Mouse (Mus musculus) embryonic facial prominence, embryonic 15.5 days (tissue): ENCODE measurements around the gene Arhgef19. TPM values are rescaled to one million over a fixed set of nuclear protein-coding genes. Genes with fewer than 3 reads are reported as not detected.

Experiments used
- ATAC-seq: fragments of 200-750 bp; cut with Nextera tagmentation; 2 replicates; pipeline ENCODE4 v1.8.0; 2017; ENCODE audit warnings: low read depth, moderate TSS enrichment; ENCODE audit not compliant: insufficient number of reproducible peaks, low FRiP score, low TSS enrichment
- H3K27ac ChIP-seq: fragments of 300-500 bp; sonication (generic); replicated peaks from 2 replicates; pipeline ENCODE4 v1.5.1; 2015; ENCODE audit warnings: mild to moderate bottlenecking, inconsistent platforms
- H3K27me3 ChIP-seq: fragments of 300-500 bp; sonication (generic); 2 replicates; pipeline ENCODE4 v1.6.1; 2015; ENCODE audit warnings: inconsistent platforms
- H3K36me3 ChIP-seq: fragments of 300-500 bp; sonication (generic); 2 replicates; pipeline ENCODE4 v1.6.1; 2015; ENCODE audit warnings: mild to moderate bottlenecking, inconsistent platforms
- H3K4me1 ChIP-seq: fragments of 300-500 bp; sonication (generic); 2 replicates; pipeline ENCODE4 v1.6.1; 2015; ENCODE audit warnings: inconsistent platforms
- H3K4me2 ChIP-seq: fragments of 300-500 bp; sonication (generic); replicated peaks from 2 replicates; pipeline ENCODE4 v1.6.1; 2015; ENCODE audit warnings: mild to moderate bottlenecking, inconsistent platforms
- H3K4me3 ChIP-seq: fragments of 300-500 bp; sonication (generic); replicated peaks from 2 replicates; pipeline ENCODE4 v1.5.1; 2015; ENCODE audit warnings: mild to moderate bottlenecking, inconsistent platforms
- H3K9ac ChIP-seq: fragments of 300-500 bp; sonication (generic); 2 replicates; pipeline ENCODE4 v1.6.1; 2015; ENCODE audit warnings: inconsistent platforms
- H3K9me3 ChIP-seq: fragments of 300-500 bp; sonication (generic); replicated peaks from 2 replicates; pipeline ENCODE4 v1.6.1; 2016; ENCODE audit warnings: inconsistent platforms
- WGBS: fragments of 180-500 bp; shearing (Covaris S2); methylation state at CpG from one replicate; pipeline ENCODE4 v1.1.7; 2015; 5-methylcytosine and 5-hydroxymethylcytosine counted together
- polyA plus RNA-seq: library from polyadenylated mRNA; unstranded; fragments of >200 nt; fragmentation: Nextera tagmentation; extraction: Ambion mirVana; gene quantifications from 2 replicates; pipeline ENCODE4 v1.2.1, GENCODE M21; 2015

The Arhgef19 gene
- polyA plus RNA-seq, 1 experiment from 2014 or later, result 27.7 TPM

GRCm38 (mm10) chr4:141279327-141279726, 40.0 kb downstream of the Arhgef19 start:
- Histone ChIP-seq H3K4me2 (no peak overlapping the region), H3K27ac (no peak overlapping the region), H3K9ac (no peak overlapping the region), H3K4me3 (no peak overlapping the region), H3K4me1 (peaks cover 32% of the 10 kb centered on the region), H3K36me3 (no peaks in the 10 kb centered on the region), H3K9me3 (no peaks in the 10 kb centered on the region), H3K27me3 (no peaks in the 10 kb centered on the region)
- no peak for ATAC-seq
- 68% methylated on average over 15 of the region's 15 CpGs for WGBS

DNA sequence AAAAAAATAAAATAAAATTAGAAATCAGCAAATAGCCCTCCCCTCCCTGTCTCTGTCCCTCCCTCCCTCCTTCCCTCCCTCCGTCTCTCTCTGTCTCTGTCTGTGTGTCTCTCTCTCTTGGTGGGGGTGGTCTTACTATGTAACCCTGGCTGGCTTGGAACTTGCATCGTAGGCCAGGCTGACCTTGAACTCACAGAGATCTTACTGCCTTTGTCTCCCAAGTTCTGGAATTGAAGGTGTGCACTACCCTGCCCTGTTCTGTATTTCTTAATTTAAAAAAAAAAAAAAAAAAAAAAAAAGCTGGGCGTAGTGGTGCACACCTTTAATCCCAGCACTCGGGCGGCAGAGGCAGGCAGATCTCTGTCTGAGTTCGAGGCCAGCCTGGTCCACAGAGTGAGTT, 40.5 kb downstream of the Arhgef19 start:
- no peak overlapping the region for H3K9ac ChIP-seq
- no peak for ATAC-seq
- H3K4me2 ChIP-seq, result no peak overlapping the region
- no peak overlapping the region for H3K27ac ChIP-seq
- H3K4me1 ChIP-seq, result peaks cover 27% of the 10 kb centered on the region
- no peaks in the 10 kb centered on the region for H3K36me3 ChIP-seq
- H3K9me3 ChIP-seq, result no peaks in the 10 kb centered on the region
- WGBS, result 92% methylated on average over 6 of the region's 6 CpGs
- no peaks in the 10 kb centered on the region for H3K27me3 ChIP-seq
- no peak overlapping the region for H3K4me3 ChIP-seq

DNA sequence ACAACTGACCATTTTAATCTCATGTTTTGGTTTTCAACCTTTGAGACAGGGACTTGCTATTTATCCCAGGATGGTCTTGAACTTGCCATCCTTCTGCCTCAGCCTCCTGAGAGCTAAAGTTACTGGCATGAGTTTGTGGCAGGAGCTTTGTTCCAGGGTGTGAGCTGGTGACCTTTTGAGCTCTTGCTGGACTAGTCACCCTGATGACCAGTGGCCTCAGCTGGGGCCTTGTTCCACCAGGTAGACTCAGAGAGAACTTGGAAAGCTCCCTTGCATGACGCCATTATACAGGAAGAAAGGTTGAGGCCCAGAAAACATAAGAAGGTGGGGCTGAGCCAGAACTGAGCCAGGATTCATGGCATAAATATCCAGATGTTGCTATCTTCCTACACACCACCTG, 41.2 kb downstream of the Arhgef19 start:
- H3K4me1 ChIP-seq, result peaks cover 21% of the 10 kb centered on the region
- no peak for ATAC-seq
- H3K9me3 ChIP-seq, result no peaks in the 10 kb centered on the region
- H3K27me3 ChIP-seq, result no peaks in the 10 kb centered on the region
- no peak overlapping the region for H3K4me3 ChIP-seq
- no peaks in the 10 kb centered on the region for H3K36me3 ChIP-seq
- no peak overlapping the region for H3K4me2 ChIP-seq
- H3K9ac ChIP-seq, result no peak overlapping the region
- 80% methylated on average over 1 of the region's 1 CpGs for WGBS
- H3K27ac ChIP-seq, result no peak overlapping the region

DNA sequence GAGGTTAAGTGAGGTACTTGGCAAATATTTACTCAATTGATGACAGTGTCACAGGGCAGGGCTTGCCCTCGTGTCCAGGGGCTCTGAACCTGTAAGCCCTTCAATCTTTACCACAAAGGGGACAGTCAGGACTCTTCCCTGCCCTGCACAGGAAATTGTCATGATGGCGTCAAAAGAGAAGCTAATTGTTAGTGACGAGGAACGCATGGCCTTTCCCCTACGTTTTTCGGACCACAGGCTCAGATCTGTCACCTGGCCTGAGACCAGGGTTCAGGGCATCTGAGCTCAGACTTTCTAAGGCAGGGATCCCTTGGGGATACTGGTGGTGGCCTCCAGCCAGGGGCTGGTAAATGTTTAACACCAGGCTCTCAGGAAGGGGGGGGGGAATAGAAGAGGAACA, 41.9 kb downstream of the Arhgef19 start:
- H3K9ac ChIP-seq, result no peak overlapping the region
- H3K36me3 ChIP-seq, result no peaks in the 10 kb centered on the region
- no peak overlapping the region for H3K27ac ChIP-seq
- H3K4me3 ChIP-seq, result no peak overlapping the region
- 30% methylated on average over 6 of the region's 6 CpGs for WGBS
- H3K4me1 ChIP-seq, result peaks cover 25% of the 10 kb centered on the region
- ATAC-seq, result no peak
- H3K4me2 ChIP-seq, result no peak overlapping the region
- H3K9me3 ChIP-seq, result no peaks in the 10 kb centered on the region
- peaks cover 4% of the 10 kb centered on the region; the same call in 1 of the 2 replicates for H3K27me3 ChIP-seq

- no peak overlapping the region for H3K27ac ChIP-seq
- no peak for ATAC-seq
- no peaks in the 10 kb centered on the region for H3K9me3 ChIP-seq
- no peak overlapping the region for H3K4me3 ChIP-seq
- no peak overlapping the region for H3K4me2 ChIP-seq
- 42% methylated on average over 1 of the region's 1 CpGs for WGBS
- H3K27me3 ChIP-seq, result peaks cover 7% of the 10 kb centered on the region; the same call in 1 of the 2 replicates
- H3K36me3 ChIP-seq, result no peaks in the 10 kb centered on the region
- no peak overlapping the region for H3K9ac ChIP-seq
- H3K4me1 ChIP-seq, result peaks cover 27% of the 10 kb centered on the region
These were observed 42.3 kb downstream of the Arhgef19 start for GRCm38 (mm10) chr4:141281578-141281977.

GRCm38 (mm10) chr4:141282087-141282486, 42.8 kb downstream of the Arhgef19 start:
- Histone ChIP-seq H3K4me3 (no peak overlapping the region), H3K27me3 (peaks cover 9% of the 10 kb centered on the region; the same call in 1 of the 2 replicates), H3K36me3 (no peaks in the 10 kb centered on the region), H3K9me3 (no peaks in the 10 kb centered on the region), H3K4me1 (peaks cover 32% of the 10 kb centered on the region), H3K4me2 (no peak overlapping the region), H3K27ac (no peak overlapping the region), H3K9ac (no peak overlapping the region)
- ATAC-seq, result no peak
- WGBS, result 63% methylated on average over 3 of the region's 3 CpGs

GRCm38 (mm10) chr4:141282623-141283022, 43.3 kb downstream of the Arhgef19 start:
- peaks cover 36% of the 10 kb centered on the region for H3K4me1 ChIP-seq
- WGBS, result 48% methylated on average over 5 of the region's 5 CpGs
- no peaks in the 10 kb centered on the region for H3K9me3 ChIP-seq
- peaks cover 12% of the 10 kb centered on the region for H3K27me3 ChIP-seq
- ATAC-seq, result no peak
- H3K4me3 ChIP-seq, result no peak overlapping the region
- H3K36me3 ChIP-seq, result no peaks in the 10 kb centered on the region
- no peak overlapping the region for H3K9ac ChIP-seq
- H3K27ac ChIP-seq, result no peak overlapping the region
- H3K4me2 ChIP-seq, result no peak overlapping the region

- Histone ChIP-seq H3K27me3 (peaks cover 19% of the 10 kb centered on the region), H3K4me3 (no peak overlapping the region), H3K4me2 (no peak overlapping the region), H3K9ac (no peak overlapping the region), H3K36me3 (no peaks in the 10 kb centered on the region), H3K4me1 (peaks cover 34% of the 10 kb centered on the region), H3K27ac (no peak overlapping the region), H3K9me3 (no peaks in the 10 kb centered on the region)
- WGBS, result 71% methylated on average over 12 of the region's 12 CpGs
- ATAC-seq, result no peak
These were observed 44.0 kb downstream of the Arhgef19 start for GRCm38 (mm10) chr4:141283176-141283878.

DNA sequence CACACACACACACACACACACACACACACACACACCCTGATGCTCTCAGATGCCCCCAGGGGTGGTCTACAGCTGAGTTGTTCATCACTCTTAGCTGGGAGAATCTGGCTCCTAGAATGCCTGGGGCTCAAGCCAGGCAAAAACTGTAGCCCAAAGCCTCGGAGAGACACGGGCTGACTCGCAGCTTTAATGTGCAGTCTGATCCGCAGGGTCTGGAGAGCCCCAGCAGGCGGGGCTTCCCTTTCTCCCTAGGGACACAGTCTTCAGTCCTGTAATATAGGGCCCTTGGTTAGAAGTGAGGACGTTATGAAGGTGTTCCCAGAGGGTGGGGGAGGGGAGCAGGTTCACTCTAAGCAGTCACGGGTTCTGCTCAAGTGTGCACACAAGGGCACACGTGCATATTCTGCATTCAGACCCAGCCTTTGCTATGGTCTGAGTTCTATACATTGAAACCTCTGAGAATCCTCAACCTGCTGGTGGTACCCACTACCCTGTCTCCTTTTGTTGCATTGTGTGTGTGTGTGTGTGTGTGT, 44.6 kb downstream of the Arhgef19 start:
- WGBS, result 21% methylated on average over 8 of the region's 8 CpGs
- Histone ChIP-seq H3K36me3 (no peaks in the 10 kb centered on the region), H3K27me3 (peaks cover 23% of the 10 kb centered on the region), H3K9ac (no peak overlapping the region), H3K4me3 (no peak overlapping the region), H3K4me1 (peaks cover 29% of the 10 kb centered on the region), H3K4me2 (no peak overlapping the region), H3K27ac (no peak overlapping the region), H3K9me3 (no peaks in the 10 kb centered on the region)
- ATAC-seq, result no peak

DNA sequence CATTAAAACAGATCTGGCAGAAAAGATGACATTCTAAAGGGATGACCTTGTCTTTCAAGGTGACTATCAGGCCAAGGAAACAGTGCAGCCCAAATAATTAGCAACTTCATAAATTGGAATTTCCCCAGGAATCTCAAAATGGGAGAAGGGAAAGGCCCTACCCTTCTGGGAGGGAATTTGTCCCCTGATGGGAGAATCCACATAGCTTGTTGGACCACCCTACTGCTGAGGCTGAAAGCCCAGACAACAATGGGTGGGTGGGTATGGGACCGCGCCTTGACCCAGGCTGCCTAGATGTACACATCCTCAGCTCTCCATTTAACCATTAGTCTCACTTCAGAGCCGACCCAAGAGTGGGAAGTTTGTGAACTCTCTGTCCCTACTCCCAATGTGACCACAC, 45.2 kb downstream of the Arhgef19 start:
- H3K9me3 ChIP-seq, result no peaks in the 10 kb centered on the region
- H3K4me2 ChIP-seq, result no peak overlapping the region
- WGBS, result 70% methylated on average over 3 of the region's 3 CpGs
- H3K4me1 ChIP-seq, result peaks cover 29% of the 10 kb centered on the region
- no peak overlapping the region for H3K27ac ChIP-seq
- no peak overlapping the region for H3K4me3 ChIP-seq
- H3K36me3 ChIP-seq, result no peaks in the 10 kb centered on the region
- no peak overlapping the region for H3K9ac ChIP-seq
- H3K27me3 ChIP-seq, result peaks cover 28% of the 10 kb centered on the region
- ATAC-seq, result no peak

- Histone ChIP-seq H3K27me3 (peaks cover 32% of the 10 kb centered on the region), H3K4me1 (peaks cover 29% of the 10 kb centered on the region), H3K9me3 (no peaks in the 10 kb centered on the region), H3K4me2 (no peak overlapping the region), H3K9ac (no peak overlapping the region), H3K36me3 (no peaks in the 10 kb centered on the region), H3K4me3 (no peak overlapping the region), H3K27ac (no peak overlapping the region)
- 19% methylated on average over 8 of the region's 8 CpGs for WGBS
- ATAC-seq, result no peak
These were observed 45.8 kb downstream of the Arhgef19 start for GRCm38 (mm10) chr4:141285128-141285527.
